Mouse (Mus musculus): ENCODE results near the gene Acss3.

DNA sequence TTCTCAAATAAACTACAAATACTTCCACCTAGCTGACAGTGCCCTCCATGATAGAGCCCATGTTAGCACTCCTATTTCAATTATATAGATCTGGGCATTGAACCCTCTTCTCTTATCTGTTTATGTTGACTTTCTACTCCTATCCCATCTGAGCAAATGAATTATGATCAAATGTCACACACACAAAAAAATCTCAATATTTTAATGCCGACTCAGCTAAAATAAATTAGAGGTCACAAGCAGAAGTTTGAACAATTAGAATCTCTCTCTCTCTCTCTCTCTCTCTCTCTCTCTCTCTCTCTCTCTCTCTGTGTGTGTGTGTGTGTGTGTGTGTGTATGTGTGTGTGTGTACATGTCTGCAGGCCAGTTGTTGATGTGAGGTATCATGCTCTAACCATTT is 25.3 kb upstream of the Acss3 start:
- no peak for TF ChIP-seq CTCF (IDR thresholded peaks at IDR 0.05; ENCODE audit: control insufficient read depth, insufficient read depth, insufficient replicate concordance, low read depth, low read length)
- TF ChIP-seq POLR2A (IDR thresholded peaks at IDR 0.05; ENCODE audit: control insufficient read depth, low read depth, low read length): no peak

All from testis, adult 2 months (tissue).